Mouse (Mus musculus): ENCODE data around the gene Eif4e3.

The Eif4e3 gene

DNA sequence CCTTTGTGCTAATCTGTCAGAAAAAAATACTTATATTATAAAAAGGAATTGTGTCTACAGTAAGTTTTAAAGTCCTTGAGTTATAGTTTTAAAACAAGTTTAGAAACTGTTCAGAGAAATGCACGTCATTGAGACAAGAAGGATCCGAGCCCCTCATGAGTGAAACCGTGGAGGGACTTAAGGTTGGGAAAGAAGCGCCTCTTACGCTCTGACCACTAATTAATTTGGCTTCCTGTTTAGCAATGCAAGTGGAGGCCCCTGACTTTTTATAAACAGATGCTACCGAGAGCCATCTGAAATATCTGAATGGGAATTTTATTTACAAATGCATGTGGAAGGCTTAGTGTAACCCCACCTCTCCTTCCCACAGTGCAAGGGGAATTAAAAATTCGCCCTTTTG is 41.3 kb downstream of the Eif4e3 start:
- DNase-seq (ENCODE audit: low read depth in 2 of 2, low spot score in 2 of 2), result no peak

DNA sequence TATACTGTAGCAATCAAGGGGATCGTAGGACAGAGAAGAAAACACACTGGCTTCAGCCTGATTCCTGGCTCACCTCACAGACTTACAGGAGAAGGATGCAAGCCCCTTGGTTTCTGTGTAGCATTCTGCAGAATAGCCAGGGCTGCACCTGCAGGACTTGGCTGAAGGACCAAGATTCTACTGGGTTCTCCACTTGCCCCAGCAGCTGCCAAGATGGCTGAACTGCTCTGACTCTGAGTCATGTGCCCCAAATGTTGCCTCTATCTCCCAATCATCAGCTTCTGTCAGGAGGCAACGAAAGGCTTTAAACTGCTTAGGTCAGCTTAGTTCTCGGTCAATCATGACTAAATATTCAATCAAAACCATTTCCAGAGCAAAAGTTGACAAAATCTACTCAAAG is 42.0 kb downstream of the Eif4e3 start:
- DNase-seq (ENCODE audit: low read depth in 2 of 2, low spot score in 2 of 2), result no peak

DNA sequence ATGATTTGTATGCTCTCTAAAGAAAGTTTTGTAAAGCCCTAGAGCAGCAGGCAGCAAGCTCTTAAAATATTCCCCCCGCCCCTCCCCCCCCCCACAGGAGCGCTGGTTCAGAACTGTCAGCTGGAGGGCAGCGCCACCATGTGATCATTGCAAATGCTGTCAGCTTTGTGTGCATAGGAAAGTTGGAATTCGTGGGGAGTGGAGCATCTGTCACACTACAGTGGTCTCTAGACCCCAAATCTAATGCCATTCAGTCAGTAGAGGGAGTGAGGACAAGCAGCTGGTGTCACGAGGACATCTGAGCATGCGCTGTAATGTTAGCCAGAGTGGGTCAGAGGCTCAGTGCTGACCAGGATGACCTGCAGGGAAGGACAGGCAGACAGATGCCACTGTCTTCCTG is 42.9 kb downstream of the Eif4e3 start:
- DNase-seq (ENCODE audit: low read depth in 2 of 2, low spot score in 2 of 2), result no peak

DNA sequence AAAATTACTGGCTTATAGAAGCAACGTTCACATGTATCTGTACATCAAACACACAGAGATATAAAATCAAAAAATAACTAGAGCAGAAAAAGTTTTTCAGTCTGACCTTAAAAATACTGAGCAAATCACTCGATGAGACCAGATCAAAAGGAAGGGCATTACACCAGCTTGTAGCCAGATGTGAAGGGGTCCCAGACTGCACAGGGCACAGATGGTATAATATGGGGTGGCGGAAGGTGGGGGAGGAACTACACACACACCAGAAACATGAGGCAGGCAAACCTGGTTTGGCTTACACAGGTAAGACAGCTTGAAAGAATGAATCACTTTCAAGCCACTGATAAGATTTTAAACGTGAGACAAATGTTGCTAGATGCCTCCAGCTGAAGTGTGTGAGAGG is 45.4 kb downstream of the Eif4e3 start:
- DNase-seq (ENCODE audit: low read depth in 2 of 2, low spot score in 2 of 2), result no peak

DNA sequence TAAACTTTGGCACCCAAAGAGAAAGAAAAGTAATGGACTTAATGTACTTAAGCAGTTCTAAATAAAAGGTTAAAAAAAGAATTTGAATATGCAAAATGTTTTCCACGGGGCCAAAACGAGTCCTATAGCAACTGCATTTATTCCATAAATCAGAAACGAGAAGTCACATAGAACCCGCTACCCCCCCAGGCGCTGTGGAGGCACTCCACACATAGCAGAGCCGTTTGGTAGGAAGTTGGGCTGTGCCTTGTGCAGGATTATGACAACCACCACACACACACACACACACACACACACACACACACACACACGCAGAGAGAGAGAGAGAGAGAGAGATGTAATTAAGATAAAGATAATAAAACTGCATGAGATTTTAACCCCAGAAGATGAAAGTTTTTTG is 46.1 kb downstream of the Eif4e3 start:
- no peak for DNase-seq (ENCODE audit: low read depth in 2 of 2, low spot score in 2 of 2)

DNA sequence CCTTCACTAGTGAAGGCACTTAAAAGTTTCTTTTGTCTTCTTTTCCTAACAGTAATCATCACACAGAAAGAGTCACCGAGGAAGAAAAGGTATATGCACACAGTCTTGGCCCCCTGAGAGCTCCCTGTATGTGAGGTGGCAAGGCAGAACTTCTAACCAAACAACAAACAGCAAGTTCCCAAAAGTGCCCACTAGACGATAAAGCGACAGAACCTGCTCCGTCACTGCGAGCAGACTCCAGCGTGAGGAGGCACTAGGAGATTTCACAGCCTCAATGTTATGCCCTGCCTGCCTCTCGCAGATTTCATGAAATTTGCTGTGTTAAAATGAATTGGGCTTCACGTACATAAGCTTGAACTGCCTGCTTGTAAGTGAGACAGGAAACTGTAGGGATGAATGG is 46.6 kb downstream of the Eif4e3 start:
- no peak for DNase-seq (ENCODE audit: low read depth in 2 of 2, low spot score in 2 of 2)

DNA sequence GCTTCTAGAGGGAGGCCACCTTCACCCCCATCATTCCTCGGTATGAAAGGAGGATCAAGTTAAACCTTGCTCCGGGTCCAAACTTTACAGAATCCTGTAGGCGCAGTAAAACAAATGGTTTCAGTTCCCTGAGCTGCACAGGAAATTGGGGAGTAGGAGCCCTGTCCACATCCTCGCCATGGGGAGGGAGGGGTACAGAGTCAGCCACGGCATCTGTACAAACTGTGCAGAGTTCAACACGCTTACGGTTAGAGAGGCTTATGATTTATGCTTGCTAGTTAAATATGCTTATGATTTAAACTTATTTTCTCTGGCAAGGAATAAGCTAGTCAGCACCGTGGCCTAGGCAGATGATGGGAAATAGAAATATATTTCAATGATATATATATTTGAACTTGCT is 47.1 kb downstream of the Eif4e3 start:
- no peak for DNase-seq (ENCODE audit: low read depth in 2 of 2, low spot score in 2 of 2)

DNA sequence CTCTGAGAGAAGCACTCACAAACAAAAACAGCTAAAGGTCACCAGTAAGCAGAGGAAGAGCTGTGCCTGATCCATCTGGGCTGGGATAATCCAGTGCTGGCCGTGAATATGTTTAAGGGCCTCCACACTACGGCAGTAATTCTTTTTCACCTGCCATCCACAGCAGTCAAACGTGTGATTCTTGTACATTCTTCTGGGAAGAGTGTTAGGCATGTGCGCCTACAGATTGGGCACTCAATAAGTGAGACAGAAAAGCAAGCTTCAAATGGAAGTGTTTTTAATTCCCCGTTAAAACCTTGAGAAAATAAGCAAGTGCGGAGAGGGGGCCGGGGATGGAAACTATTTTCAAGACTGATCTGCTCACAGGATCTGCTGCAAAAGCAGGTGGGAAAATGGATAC is 48.7 kb downstream of the Eif4e3 start:
- DNase-seq (ENCODE audit: low read depth in 2 of 2, low spot score in 2 of 2), result no peak

DNA sequence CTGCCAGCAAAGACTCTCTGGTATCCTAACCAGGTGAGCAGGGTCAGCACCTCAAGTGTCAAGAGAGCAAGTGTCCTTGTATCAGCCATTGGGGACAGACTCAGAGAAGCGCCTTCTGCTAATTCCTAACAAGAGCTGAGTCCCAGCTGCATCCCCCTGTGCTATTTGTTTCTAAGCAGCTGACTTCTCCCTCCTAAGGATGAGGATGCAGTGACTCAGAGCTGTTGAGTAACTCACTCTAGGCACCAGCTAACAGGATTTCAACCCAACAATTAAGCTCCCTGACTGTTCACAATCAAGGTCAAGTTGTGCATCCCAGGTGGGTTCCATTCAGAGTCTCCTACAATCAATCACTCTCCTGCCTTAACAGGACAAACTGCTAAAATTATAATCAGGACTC is 49.2 kb downstream of the Eif4e3 start:
- no peak for DNase-seq (ENCODE audit: low read depth in 2 of 2, low spot score in 2 of 2)

DNA sequence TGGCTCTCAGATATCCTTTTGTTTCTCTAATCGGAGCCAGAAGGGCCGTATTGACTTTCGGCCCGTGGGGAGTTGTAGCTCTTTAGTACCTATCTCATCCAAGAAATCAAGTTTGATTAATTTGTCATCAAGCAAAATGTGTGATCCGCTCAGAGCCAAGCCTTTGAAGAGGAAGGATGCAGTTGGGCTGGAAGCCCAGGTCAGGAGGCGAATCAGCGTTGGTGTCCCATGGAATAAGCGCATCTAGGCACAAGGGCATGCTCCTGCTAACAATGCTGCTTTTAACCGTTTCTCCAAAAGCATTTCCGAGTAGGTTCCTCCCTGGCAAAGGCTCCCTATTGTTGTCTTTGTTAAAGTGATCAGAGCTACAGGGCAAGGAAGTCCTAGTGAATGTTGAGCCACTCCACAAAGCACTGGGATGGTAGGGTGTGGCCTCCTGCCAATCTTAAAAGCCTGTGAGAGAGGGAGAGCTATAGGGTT is 51.3 kb downstream of the Eif4e3 start:
- no peak for DNase-seq (ENCODE audit: low read depth in 2 of 2, low spot score in 2 of 2)

DNA sequence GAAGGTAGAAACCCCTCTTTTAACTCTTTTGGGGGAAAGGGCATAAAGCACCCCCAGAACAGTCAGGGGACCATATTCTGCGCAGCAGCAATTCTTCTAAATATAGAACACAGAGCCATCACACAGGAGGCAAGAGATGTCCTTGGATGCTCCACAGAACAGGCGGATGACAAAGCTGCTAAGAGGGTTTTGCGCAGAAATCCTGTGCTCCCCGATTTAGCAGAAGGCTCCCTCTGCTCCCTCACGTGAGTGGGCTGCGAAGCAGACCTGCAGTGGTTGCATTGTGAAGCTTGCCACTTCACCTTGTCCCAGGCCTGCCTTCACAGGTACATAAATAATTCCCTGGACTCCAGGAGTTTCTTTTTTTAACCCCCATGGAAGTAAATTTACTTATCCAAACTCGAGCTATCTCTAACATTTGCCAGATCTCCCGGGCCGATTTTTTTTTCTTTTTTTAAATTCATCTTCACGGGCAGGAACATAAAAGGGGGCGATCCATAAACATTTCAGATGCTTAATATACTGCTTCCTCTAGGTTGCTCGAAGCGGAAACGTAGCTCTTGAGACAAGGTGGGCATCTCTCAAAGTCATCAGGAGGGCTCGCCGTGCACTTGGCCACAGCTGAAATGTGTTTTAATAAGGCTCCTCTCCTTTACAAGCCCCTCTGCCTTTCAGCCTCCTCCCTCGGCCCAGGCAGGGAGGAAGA is 51.9 kb downstream of the Eif4e3 start:
- DNase-seq (ENCODE audit: low read depth in 2 of 2, low spot score in 2 of 2), result no peak

DNA sequence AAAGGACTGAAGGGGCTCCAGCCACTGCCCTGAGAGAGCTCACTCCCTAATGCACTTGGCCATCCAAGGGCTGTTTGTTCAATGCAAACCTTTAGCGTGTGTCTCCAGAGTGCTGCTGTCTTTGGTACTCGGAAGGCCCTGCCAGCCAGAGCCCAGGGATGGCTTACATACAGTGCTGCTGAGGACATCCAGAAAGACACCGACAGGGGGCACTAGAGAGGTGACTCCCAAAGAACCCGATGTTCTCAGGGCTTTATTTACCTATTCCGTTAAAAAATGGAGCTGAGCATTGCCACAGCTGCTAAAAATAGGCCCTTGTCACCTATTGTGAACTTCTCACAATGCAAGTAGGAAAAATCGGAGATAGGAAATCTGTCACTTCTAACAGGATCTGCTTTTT is 54.7 kb downstream of the Eif4e3 start:
- DNase-seq (ENCODE audit: low read depth in 2 of 2, low spot score in 2 of 2), result no peak

DNA sequence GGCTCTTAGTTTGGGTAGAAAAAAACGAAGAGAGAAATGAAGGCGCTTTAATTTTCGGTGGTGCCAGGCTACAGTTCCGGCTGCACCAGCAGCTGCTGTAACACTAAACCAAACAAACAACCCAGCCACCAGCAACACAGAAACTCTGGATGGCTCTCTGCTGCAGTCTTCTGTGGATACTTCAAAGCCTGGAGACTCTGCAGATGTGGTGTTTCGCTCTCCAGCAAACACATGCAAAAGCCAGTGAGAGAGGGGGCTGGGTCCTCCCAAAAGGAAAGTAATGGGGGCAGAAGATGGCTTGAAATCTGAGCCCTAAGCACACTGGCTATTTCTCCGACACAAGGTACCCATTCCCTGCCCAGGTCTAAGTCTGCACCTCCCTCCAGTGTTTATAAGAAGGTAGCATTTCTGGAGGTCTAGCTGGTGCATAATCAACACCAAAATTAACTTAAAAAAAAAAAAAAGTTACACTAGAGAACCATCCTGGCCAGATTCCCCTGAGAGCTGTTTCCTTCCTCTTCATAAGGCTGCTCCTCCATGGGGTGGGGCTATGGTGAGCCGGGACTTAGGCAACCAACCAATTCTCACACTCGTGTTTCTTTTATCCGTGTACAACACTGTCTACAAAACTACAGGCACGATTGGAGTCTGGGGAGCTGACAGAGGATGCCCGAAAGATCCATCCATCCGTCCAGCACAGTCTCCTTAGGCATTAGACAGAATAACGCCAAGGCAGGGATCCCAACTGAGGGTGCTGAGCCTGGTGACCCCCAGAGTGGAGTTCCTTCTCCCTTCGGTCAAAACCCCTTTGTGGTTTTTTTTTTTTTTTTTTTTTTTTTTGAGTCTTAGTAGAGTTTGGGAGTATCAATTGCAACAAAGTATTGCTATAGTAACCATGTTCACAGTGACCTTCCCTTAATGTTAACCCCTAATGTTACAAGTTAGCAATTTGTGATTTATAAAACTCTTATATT is 55.8 kb downstream of the Eif4e3 start:
- peak in 1 of 2 experiments; percentile 1 for DNase-seq (ENCODE audit: low read depth in 2 of 2, low spot score in 2 of 2)

DNA sequence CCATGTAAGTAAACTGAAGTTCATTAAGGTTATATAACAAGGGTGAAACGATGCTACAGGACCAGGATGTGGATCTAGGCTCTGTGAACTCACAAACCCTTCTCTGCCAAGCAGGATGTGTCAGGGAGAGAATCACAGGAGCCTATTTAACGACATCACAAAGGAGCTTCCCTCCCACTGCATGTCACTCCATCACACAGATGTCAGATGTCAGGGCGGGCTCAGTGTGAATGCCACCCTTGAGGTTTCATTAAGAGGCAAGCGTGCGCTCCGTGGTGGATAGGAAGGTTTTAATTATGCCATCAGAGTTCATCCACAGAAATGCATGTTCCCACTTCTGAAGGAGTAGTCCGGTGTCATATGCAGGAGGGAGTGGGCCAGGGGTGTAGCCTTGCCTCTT is 60.5 kb downstream of the Eif4e3 start:
- DNase-seq (ENCODE audit: low read depth in 2 of 2, low spot score in 2 of 2), result no peak

DNA sequence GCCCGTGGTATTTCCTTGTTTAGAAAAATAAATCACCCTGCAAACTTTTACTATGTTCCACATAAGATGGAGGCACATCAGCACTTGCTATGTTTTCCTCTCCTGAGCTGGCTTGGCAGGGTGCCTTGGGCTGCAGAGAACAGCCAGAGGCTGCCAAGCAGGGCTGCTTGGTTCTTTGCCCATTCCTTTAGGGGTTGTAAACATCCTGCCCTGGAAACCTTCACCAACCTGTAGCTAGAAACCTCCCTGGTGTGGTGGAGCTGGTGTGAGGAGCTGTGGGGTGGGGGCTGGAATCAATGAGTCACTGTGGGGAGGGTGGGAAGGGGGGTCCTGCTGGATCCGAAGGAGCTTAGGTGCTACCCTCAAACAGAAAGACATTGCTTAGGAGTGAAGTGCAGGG is 61.8 kb downstream of the Eif4e3 start:
- no peak for DNase-seq (ENCODE audit: low read depth in 2 of 2, low spot score in 2 of 2)

DNA sequence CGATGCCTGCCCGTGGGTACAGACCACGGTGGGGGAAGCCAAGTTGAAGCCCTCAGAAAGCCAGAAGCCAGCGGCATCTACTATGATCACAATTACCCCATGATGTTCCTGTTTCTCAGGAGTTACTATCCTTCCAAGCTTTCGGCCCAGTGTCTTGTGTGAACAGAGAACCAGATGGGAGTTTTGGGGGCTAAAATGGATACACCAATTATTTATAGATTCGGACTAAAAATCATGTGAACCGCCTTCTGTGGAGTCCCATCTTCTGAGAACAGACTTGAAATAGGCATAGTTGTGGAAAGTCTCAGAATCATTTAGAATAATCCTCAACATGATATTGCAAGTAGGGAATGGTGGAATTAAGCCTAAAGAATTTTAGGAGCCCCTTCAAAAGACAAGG is 64.1 kb downstream of the Eif4e3 start:
- no peak for DNase-seq (ENCODE audit: low read depth in 2 of 2, low spot score in 2 of 2)

DNA sequence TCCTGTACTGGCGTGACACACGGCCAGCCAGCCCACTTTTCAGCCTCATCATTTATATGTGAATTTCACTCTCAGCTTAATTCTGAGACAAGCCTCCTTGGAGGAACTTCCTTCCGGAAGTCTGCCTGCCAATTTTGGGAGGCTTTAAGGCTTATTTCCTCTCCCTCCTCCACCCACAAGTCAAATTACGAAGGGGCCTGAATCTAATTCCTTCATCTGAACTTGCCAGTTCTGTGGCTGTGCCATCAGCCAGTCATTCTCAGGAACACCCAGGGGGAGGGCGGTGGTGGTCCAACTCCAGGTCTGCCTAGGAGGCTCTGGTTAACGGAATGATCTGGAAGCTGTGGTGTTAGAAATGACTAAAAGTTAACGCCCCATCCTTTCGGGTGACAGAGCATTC is 65.7 kb downstream of the Eif4e3 start:
- DNase-seq (ENCODE audit: low read depth in 2 of 2, low spot score in 2 of 2), result no peak

DNA sequence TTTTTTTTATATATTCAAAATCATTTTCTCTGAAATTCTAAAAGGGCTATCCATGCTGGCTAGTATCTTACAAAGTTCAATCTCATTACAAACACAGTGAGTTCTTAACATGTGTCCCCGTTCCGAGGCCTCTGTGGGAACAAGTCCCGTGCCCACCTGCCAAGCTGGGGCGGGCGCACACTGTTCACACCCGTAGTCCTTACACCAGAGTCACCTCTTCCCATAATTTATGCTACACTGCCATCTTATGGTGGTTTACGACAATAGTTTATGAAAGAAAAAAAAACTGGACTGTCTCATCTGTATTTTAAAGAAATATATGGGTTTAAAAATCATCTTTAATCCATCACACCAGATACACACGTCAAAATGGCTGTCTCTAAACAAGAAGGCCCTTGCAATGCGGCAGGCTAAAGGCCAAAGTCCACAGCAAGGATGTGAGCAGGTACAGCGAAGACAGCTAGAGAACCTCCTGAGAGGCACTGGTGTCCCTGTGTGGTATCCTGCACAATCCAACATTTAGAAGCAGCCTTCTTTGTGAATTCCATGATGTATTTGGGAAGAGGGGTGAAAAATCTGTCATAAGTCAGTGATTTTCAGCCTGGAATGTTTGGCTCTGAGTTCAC is 66.3 kb downstream of the Eif4e3 start:
- peak; percentile 11 to 49 for DNase-seq (ENCODE audit: low read depth in 2 of 2, low spot score in 2 of 2)

DNA sequence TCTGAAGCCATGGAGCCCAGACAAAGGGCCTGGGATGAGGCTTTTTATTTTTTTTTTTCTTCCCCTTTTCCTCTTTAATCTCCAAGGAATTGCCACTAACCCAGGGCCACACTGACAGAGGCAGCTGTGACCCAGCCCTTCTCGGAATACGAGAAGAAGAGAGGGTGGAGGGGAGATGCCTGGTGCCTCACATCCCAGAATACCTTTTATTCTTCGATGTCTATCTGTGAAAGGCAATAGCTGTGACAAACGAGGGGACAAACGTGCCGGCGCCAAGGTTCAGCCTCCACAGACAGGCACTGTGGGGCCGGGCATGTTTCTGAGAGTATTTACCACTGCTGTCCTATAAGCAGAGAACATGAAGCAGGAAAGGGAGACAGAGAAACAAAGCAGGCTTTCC is 66.9 kb downstream of the Eif4e3 start:
- DNase-seq (ENCODE audit: low read depth in 2 of 2, low spot score in 2 of 2), result no peak

DNA sequence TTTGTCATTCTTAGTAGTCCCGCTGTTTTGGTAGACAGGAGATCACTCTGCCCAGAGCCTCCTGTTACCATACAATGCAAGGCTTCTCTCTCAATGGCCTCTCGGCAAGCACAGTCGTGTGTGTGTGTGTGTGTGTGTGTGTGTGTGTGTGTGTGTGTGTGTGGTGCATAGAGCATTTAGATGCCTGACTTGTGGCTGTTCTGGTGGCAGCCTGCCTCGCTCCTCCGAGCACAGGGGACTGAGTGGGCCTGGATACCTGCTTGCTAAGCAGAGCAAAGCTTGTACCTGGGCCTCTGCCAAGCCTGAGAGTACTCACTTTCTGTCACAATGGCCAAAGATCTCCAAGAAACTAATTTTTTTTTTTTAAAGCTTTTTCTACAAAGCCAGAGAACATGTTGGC is 67.3 kb downstream of the Eif4e3 start:
- DNase-seq (ENCODE audit: low read depth in 2 of 2, low spot score in 2 of 2), result no peak

DNA sequence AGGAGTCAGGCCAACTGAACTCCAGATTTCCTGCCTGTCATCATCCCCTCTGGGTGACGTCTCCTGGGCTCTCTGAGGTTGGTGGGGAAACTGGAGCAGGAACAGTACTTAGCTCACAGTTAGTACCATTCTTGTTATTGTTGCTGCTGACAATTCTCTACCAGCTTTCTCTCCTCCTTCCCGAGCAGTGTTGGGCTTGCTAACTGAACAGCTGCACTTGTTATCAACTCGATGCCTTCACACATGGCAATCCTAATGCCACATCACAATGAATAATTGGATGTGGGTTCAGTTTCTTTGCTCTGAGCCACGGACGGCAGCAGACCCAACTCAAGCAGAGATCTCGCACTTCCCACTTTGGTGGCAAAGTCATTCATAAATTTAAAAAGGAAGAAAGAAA is 89.5 kb downstream of the Eif4e3 start:
- no peak for DNase-seq (ENCODE audit: low read depth in 2 of 2, low spot score in 2 of 2)

DNA sequence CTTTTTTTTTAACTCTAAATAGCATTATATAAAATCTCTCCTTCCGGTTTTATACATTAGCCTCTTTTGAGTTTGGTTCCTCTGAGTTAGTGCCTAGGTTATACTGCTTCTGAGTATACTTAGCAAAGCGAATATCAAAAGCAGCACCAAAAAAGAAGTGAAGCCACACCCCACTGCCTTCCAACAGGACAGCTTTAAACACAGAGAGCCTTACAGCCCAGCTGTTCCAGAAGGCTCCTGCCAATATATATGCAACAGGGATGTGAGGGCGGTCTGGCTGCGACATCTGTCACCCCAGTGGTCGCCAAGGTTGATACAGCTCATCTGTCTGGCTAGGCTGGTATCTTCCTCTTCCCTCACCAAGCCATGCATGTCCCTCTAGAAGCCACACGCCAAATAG is 90.9 kb downstream of the Eif4e3 start:
- no peak for DNase-seq (ENCODE audit: low read depth in 2 of 2, low spot score in 2 of 2)

All from CD8-positive naive resting alpha-beta T cell, adult 2 months (primary cell).